Mouse (Mus musculus) colon, adult 2 months (tissue): ENCODE results near the gene Dnah8. TPM values are rescaled to one million over a fixed set of nuclear protein-coding genes. Genes with fewer than 3 reads are reported as not detected.

Experiments used
- polyA plus RNA-seq: library from polyadenylated mRNA; depleted of rRNA; stranded (reverse); fragments of >200 nt; gene quantifications from 2 replicates; pipeline ENCODE4 v1.2.3, GENCODE M21; 2012; rRNA removed

Dnah8 gene
- polyA plus RNA-seq = 5.0 and 5.9 TPM in 2 replicates

GRCm38 (mm10) chr17:30624132-30624531 is at the start of gene Dnah8:
Gene Dnah8 (plus strand): TSS chr17:30624354.

DNA sequence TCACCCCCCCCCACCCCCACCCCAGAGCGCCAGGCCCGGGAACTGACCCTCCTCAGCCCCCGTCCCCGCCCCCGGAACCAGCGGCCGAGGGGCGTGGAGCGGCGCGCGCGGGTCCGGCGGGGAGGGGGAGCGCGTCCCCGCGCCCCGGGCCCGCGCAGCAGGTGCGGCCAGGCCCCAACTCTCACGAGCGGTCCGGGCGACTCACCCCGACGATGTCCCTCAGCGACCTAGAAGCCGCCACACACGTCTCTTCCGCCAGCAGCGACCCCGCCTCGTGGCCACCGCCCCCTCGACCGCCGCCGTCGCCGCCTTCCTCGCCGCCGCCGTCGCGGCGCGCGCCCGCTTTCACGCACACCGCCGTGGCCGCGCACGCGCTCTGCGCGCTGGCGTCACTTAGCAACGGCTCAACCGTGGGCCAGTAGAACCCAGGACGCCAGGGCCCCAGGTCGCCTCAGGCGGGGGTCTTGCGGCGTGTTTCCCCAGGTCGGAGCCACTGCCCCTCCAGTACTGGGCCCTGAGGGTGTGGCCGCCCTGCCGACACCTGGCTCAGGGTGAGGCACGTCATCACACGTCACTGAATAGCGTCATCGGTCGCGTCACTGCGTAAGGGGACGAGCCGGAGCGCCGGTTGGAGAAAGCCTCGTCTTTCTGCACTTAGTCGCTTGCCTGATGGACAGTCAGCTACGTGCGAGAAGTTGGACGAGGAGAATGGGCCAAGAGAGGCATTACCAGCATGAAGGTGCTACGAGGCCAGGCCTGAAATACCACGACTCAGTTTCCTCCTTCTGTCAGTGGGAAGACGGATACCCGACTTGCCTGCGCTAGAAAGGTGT is 48.0 kb upstream of the Dnah8 start, which contains the start of gene Btbd9:
Btbd9 (minus strand) TSS at position 548 of the 833 bp plus-strand sequence.

DNA sequence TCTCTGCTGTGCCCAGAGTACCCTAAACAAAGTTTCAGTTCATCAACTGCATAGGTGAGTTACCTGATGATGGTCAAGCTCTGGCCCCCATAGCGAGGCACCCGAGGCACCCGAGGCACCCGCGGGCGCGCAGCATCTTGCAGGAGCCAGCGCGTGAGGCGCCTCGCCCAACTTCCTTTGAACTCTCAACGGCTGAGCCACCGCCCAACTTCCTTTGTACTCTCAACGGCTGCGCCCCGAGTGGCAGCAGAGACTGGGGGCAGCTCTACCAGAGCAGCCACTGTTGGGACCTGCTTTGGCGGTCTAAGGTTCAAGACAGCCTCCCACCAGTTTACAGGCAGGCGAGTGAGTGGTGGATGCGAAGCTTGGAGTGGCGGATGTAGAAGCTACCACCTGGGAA is 2.6 kb downstream of the Dnah8 start, which contains the start of gene Glo1:
Glo1 (minus strand) TSS at position 153 of the 400 bp plus-strand sequence.

GRCm38 (mm10) chr17:30901627-30902026 is 277.5 kb downstream of the Dnah8 start, which contains the start of gene Glp1r:
Gene Glp1r (plus strand): TSS chr17:30901817.

Other genes with a start within 250 kb of the Dnah8 start
- 21.6 and 34.6 TPM in 2 replicates for gene Btbd9, start 47.9 kb upstream of the Dnah8 start, polyA plus RNA-seq
- gene Glo1, start 2.5 kb downstream of the Dnah8 start, polyA plus RNA-seq = 35.5 and 39.1 TPM in 2 replicates